Mouse (Mus musculus) MEL (cell line): ENCODE measurements at regions not wholly inside any gene's neighbourhood (a gene's known extent, or its start where the extent isn't known, plus 50 kb on each side); places are given as distances from the start of the nearest gene placed in this dataset.

ENCODE experiments used
- CTCF ChIP-seq, 3 experiments: IDR thresholded peaks in 2 of 3; conservative IDR thresholded peaks in 1 of 3; 2 replicates each; pipeline ENCODE4 v1.5.1; 2011 to 2012; ENCODE audit warnings: low read length in 3 of 3, low read depth in 2 of 3, mild to moderate bottlenecking in 2 of 3, improper control_type of control experiment in 1 of 3, inconsistent platforms in 1 of 3, mixed read lengths in 1 of 3, moderate library complexity in 1 of 3; ENCODE audit not compliant: control insufficient read depth in 1 of 3, insufficient read depth in 1 of 3, poor library complexity in 1 of 3, severe bottlenecking in 1 of 3
- EP300 ChIP-seq, 2 experiments: IDR thresholded peaks; 2 replicates each; pipeline ENCODE4 v1.6.1; 2011; ENCODE audit warnings: improper control_type of control experiment in 2 of 2, low read length in 2 of 2, low read depth in 1 of 2, mild to moderate bottlenecking in 1 of 2
- ETS1 ChIP-seq: IDR thresholded peaks from 2 replicates; pipeline ENCODE4 v1.6.1; 2012; ENCODE audit warnings: low read depth, mild to moderate bottlenecking, inconsistent platforms, low read length, improper control_type of control experiment, moderate library complexity
- JUND ChIP-seq: IDR thresholded peaks from 2 replicates; pipeline ENCODE4 v1.6.1; 2011; ENCODE audit warnings: low read depth, mild to moderate bottlenecking, improper control_type of control experiment, low read length
- NRF1 ChIP-seq: IDR thresholded peaks from 2 replicates; pipeline ENCODE4 v1.6.1; 2014; ENCODE audit warnings: low read depth, mild to moderate bottlenecking, inconsistent platforms, low read length, improper control_type of control experiment, moderate library complexity; ENCODE audit not compliant: poor library complexity, insufficient read depth, severe bottlenecking
- POLR2A ChIP-seq, 2 experiments: IDR thresholded peaks; 2 replicates each; pipeline ENCODE4 v1.6.1; 2011 to 2012; ENCODE audit warnings: low read length in 2 of 2, mild to moderate bottlenecking in 2 of 2, control low read depth in 1 of 2, improper control_type of control experiment in 1 of 2, low read depth in 1 of 2, moderate library complexity in 1 of 2; ENCODE audit not compliant: control insufficient read depth in 1 of 2, insufficient read depth in 1 of 2, poor library complexity in 1 of 2
- SMC3 ChIP-seq: IDR thresholded peaks from 2 replicates; pipeline ENCODE4 v1.6.1; 2011; ENCODE audit warnings: low read depth, low read length, improper control_type of control experiment
- TAL1 ChIP-seq: IDR thresholded peaks from 2 replicates; pipeline ENCODE4 v1.6.1; 2012; ENCODE audit warnings: mild to moderate bottlenecking, inconsistent platforms, low read length, moderate library complexity, mixed read lengths
- UBTF ChIP-seq: IDR thresholded peaks from 2 replicates; pipeline ENCODE4 v1.6.1; 2012; ENCODE audit warnings: low read depth, mild to moderate bottlenecking, inconsistent platforms, low read length, improper control_type of control experiment, moderate library complexity, borderline replicate concordance; ENCODE audit not compliant: insufficient read depth
- USF1 ChIP-seq: IDR thresholded peaks from 2 replicates; pipeline ENCODE4 v1.6.1; 2014; ENCODE audit warnings: low read depth, mild to moderate bottlenecking, inconsistent platforms, low read length, improper control_type of control experiment, moderate library complexity
- ZKSCAN1 ChIP-seq: IDR thresholded peaks from 2 replicates; pipeline ENCODE4 v1.6.1; 2012; ENCODE audit warnings: low read depth, mild to moderate bottlenecking, inconsistent platforms, low read length, improper control_type of control experiment, moderate library complexity

- TF ChIP-seq SMC3 (peak; percentile 26), CTCF (IDR thresholded peaks at IDR 0.05 in 2 of 3, conservative IDR thresholded peaks at IDR 0.05 in 1 of 3; ENCODE audit: control insufficient read depth in 1 of 3, insufficient read depth in 1 of 3, low read depth in 2 of 3, low read length in 3 of 3, poor library complexity in 1 of 3, severe bottlenecking in 1 of 3) (peak in 1 of 3 experiments; percentile 41; a peak in 2 of 6 replicates), POLR2A (IDR thresholded peaks at IDR 0.05; ENCODE audit: control insufficient read depth in 1 of 2, insufficient read depth in 1 of 2, low read depth in 1 of 2, low read length in 2 of 2, poor library complexity in 1 of 2) (no peak), NRF1 (no peak), ETS1 (no peak), USF1 (no peak), TAL1 (no peak), UBTF (no peak), JUND (no peak), EP300 (IDR thresholded peaks at IDR 0.05; ENCODE audit: low read depth in 1 of 2, low read length in 2 of 2) (no peak), ZKSCAN1 (no peak)
Measured at GRCm38 (mm10) chr5:62939050-62939449, 125.4 kb downstream of the Dthd1 start.
